Mouse (Mus musculus) T-cell, adult 2 months (primary cell): Measurements from ENCODE around the gene Olfr1411.
A peak's percentile ranks its signal among the peaks of the same experiment; 100 is the strongest.

Experiments
- DNase-seq: peaks from one replicate; pipeline ENCODE4 v3.0.0; 2022; ENCODE audit warnings: low spot score

The Olfr1411 gene

GRCm38 (mm10) chr1:92640393-92640792 lies 46.2 kb downstream of the Olfr1411 start:
- peak; percentile 32 for DNase-seq

- DNase-seq = peak; percentile 85
These were observed 47.5 kb downstream of the Olfr1411 start, which contains the start of gene Cops9 for GRCm38 (mm10) chr1:92641514-92642272. Gene Cops9, minus strand, starts transcription at chr1:92641985.

DNA sequence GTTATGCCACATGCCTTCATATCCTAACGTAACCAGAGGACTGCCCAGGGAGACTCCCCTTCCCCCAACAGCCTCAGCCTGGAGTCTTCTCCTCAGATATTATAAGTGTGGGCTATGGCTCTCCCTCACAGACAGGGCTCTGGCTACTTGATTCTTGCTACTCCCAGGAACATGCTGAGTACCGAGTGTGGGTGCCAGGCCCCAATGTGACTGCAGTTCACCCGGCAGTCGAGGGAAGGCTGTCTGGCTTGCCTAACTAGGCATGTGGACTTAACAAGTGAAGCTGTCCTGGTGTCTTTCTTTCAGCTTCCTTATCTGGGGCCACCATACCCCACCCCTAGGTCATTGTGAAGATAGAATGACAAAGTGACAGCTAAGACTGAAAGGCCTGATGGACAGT lies 49.5 kb downstream of the Olfr1411 start:
- DNase-seq = no peak

DNA sequence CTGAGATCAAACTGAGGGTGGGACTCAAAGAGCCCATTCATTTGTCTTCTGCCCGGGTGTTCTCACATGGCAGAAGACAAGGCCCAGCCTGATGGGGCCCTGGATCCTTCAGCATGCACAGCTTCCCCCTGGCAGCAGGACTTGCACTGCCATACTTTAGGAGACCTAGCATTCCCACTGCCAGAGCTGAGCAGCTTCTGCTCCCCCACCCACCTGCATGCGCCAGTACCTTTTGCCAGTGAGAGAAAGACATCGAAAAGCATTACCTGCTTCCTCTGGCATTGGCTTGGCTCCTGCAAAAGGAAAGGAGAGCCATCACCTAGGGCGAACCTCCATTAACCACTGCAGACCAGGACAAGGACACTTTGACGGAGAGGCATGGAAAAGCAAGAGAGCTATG lies 50.7 kb downstream of the Olfr1411 start:
- DNase-seq = no peak

GRCm38 (mm10) chr1:92646111-92646510 lies 51.9 kb downstream of the Olfr1411 start:
- DNase-seq = no peak

DNA sequence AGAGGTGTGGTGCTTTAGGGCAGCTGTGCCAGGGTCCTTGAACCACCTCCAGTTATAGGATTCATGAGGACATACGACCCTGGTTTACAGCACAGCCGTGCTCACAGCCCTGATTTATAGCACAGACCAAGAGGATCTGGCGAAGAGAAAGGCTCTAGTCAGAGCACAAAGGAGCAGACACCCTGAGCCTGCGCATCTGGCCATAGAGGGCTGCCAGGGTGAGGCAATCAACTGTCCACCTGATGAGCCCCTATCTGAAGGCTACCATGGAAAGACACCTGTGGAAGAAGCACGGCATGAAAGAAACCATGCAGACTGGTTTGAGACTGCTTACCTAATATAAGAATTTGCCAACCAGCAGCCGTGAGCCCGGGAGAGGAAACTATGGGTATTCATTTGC lies 52.4 kb downstream of the Olfr1411 start:
- DNase-seq = no peak

DNA sequence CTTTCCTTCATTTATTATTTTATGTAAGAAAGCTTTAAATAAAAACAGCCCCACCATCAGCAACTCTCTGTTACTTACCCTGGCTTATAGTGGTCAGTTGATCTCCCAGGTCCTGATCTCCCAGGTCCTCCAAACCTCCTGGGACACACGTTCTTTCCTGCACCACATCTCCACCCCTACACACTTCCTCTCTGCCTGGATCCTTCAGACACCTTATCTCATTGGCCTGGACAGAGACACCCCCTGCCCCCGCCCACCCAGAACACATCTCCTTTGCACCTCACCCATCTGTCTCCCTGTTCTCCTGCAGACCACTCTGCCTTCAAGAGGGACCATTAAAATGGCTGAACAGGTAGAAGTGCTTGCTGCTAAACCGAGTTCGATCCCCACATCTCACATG lies 52.8 kb downstream of the Olfr1411 start:
- DNase-seq = no peak
